Mouse (Mus musculus): ENCODE results near the gene Efna2. TPM values are rescaled to one million over a fixed set of nuclear protein-coding genes. Genes with fewer than 3 reads are reported as not detected.

Efna2 gene
- polyA plus RNA-seq, 1 experiment from 2014 or later = 50.5 TPM

GRCm38 (mm10) chr10:80137626-80138552 lies 41.4 kb upstream of the Efna2 start:
- Histone ChIP-seq H3K27ac (peak overlapping the region; percentile 96), H3K4me2 (replicated peaks) (peak overlapping the region; percentile 96), H3K27me3 (peaks cover 34% of the 10 kb centered on the region), H3K9ac (peak overlapping the region; percentile 96), H3K4me3 (peak overlapping the region; percentile 72), H3K4me1 (peaks cover 46% of the 10 kb centered on the region), H3K9me3 (replicated peaks) (no peaks in the 10 kb centered on the region), H3K36me3 (peaks cover 38% of the 10 kb centered on the region)
- ATAC-seq (ENCODE audit: low FRiP score) = no peak
- WGBS = 6% methylated on average over 31 of the region's 33 CpGs

- peak within 1 kb of the TSS; percentile 96 for H3K4me2 ChIP-seq (replicated peaks)
- ATAC-seq (ENCODE audit: low FRiP score) = peak; percentile 7
Measured at GRCm38 (mm10) chr10:80138553-80139438, 40.5 kb upstream of the Efna2 start, which contains the start of gene Atp5d. Gene Atp5d, plus strand, starts transcription at chr10:80138632.

GRCm38 (mm10) chr10:80139439-80139775 lies 39.9 kb upstream of the Efna2 start:
- peak overlapping the region; percentile 72 for H3K4me3 ChIP-seq
- peaks cover 51% of the 10 kb centered on the region for H3K4me1 ChIP-seq
- no peaks in the 10 kb centered on the region for H3K9me3 ChIP-seq (replicated peaks)
- H3K27me3 ChIP-seq = peaks cover 31% of the 10 kb centered on the region
- ATAC-seq (ENCODE audit: low FRiP score) = peak; percentile 0
- WGBS = 2% methylated on average over 10 of the region's 10 CpGs
- peak overlapping the region; percentile 96 for H3K9ac ChIP-seq
- H3K27ac ChIP-seq = peak overlapping the region; percentile 96
- H3K4me2 ChIP-seq (replicated peaks) = peak overlapping the region; percentile 96
- H3K36me3 ChIP-seq = peaks cover 33% of the 10 kb centered on the region

More at GRCm38 (mm10) chr10:80138553-80139438, 40.5 kb upstream of the Efna2 start, which contains the start of gene Atp5d:
- H3K27ac ChIP-seq = peak within 1 kb of the TSS; percentile 96
- H3K4me1 ChIP-seq = peaks cover 51% of the 10 kb centered on the region
- H3K27me3 ChIP-seq = peaks cover 34% of the 10 kb centered on the region
- H3K9me3 ChIP-seq (replicated peaks) = no peaks in the 10 kb centered on the region
- H3K9ac ChIP-seq = peak within 1 kb of the TSS; percentile 96
- peak within 1 kb of the TSS; percentile 72 for H3K4me3 ChIP-seq
- H3K36me3 ChIP-seq = peaks cover 33% of the 10 kb centered on the region
- WGBS = under 1% methylated on average over 60 of the region's 94 CpGs

GRCm38 (mm10) chr10:80139975-80140665 lies 39.2 kb upstream of the Efna2 start:
- 74% methylated on average over 11 of the region's 11 CpGs for WGBS

GRCm38 (mm10) chr10:80140666-80141035 lies 38.6 kb upstream of the Efna2 start, which contains the start of gene Cbarp:
Gene Cbarp, minus strand, starts transcription at chr10:80140835.
- ATAC-seq (ENCODE audit: low FRiP score) = no peak
- H3K27ac ChIP-seq = peak within 1 kb of the TSS; percentile 96
- H3K9ac ChIP-seq = peak within 1 kb of the TSS; percentile 59
- H3K9me3 ChIP-seq (replicated peaks) = no peaks in the 10 kb centered on the region
- peak within 1 kb of the TSS; percentile 72 for H3K4me3 ChIP-seq
- H3K27me3 ChIP-seq = peaks cover 19% of the 10 kb centered on the region
- H3K36me3 ChIP-seq = peaks cover 30% of the 10 kb centered on the region
- peaks cover 54% of the 10 kb centered on the region for H3K4me1 ChIP-seq
- 77% methylated on average over 10 of the region's 10 CpGs for WGBS
- peak within 1 kb of the TSS; percentile 96 for H3K4me2 ChIP-seq (replicated peaks)

More at GRCm38 (mm10) chr10:80139975-80140665, 39.2 kb upstream of the Efna2 start:
- Histone ChIP-seq H3K4me2 (replicated peaks) (no peak overlapping the region), H3K36me3 (peaks cover 33% of the 10 kb centered on the region), H3K9me3 (replicated peaks) (no peaks in the 10 kb centered on the region), H3K27ac (no peak overlapping the region), H3K9ac (no peak overlapping the region), H3K4me3 (0 out of 2 replicates have a peak overlapping the region, but pooled peaks have one; percentile 72), H3K4me1 (peaks cover 51% of the 10 kb centered on the region), H3K27me3 (peaks cover 24% of the 10 kb centered on the region)
- no peak for ATAC-seq (ENCODE audit: low FRiP score)

- peak; percentile 39 for ATAC-seq (ENCODE audit: low FRiP score)
- H3K27me3 ChIP-seq = peaks cover 13% of the 10 kb centered on the region
- peak overlapping the region; percentile 89 for H3K27ac ChIP-seq
- peaks cover 24% of the 10 kb centered on the region for H3K36me3 ChIP-seq
- H3K4me1 ChIP-seq = peaks cover 58% of the 10 kb centered on the region
- H3K4me3 ChIP-seq = peak overlapping the region; percentile 64
- 0% methylated on average over 29 of the region's 29 CpGs for WGBS
- H3K9ac ChIP-seq = peak overlapping the region; percentile 59
- peak overlapping the region; percentile 89 for H3K4me2 ChIP-seq (replicated peaks)
- no peaks in the 10 kb centered on the region for H3K9me3 ChIP-seq (replicated peaks)
Measured at GRCm38 (mm10) chr10:80141243-80141642, 38.0 kb upstream of the Efna2 start.

GRCm38 (mm10) chr10:80141786-80142529 lies 37.3 kb upstream of the Efna2 start:
- Histone ChIP-seq H3K36me3 (peaks cover 20% of the 10 kb centered on the region), H3K9ac (peak overlapping the region; percentile 87), H3K4me2 (replicated peaks) (peak overlapping the region; percentile 89), H3K27me3 (peaks cover 6% of the 10 kb centered on the region), H3K4me1 (peaks cover 52% of the 10 kb centered on the region), H3K9me3 (replicated peaks) (no peaks in the 10 kb centered on the region), H3K4me3 (peak overlapping the region; percentile 64), H3K27ac (peak overlapping the region; percentile 89)
- 1% methylated on average over 42 of the region's 43 CpGs for WGBS
- ATAC-seq (ENCODE audit: low FRiP score) = peak; percentile 81

- Histone ChIP-seq H3K4me1 (peaks cover 52% of the 10 kb centered on the region), H3K36me3 (peaks cover 20% of the 10 kb centered on the region), H3K27me3 (peaks cover under 1% of the 10 kb centered on the region; the same call in 1 of the 2 replicates), H3K9me3 (replicated peaks) (no peaks in the 10 kb centered on the region), H3K27ac (peak overlapping the region; percentile 75), H3K4me2 (replicated peaks) (peak overlapping the region; percentile 89), H3K9ac (peak overlapping the region; percentile 87), H3K4me3 (peak overlapping the region; percentile 64)
- WGBS = under 1% methylated on average over 15 of the region's 15 CpGs
- no peak; the same call in 1 of the 2 replicates for ATAC-seq (ENCODE audit: low FRiP score)
Measured at GRCm38 (mm10) chr10:80142530-80142925, 36.8 kb upstream of the Efna2 start.

- Histone ChIP-seq H3K4me1 (peaks cover 46% of the 10 kb centered on the region), H3K9me3 (replicated peaks) (no peaks in the 10 kb centered on the region), H3K27ac (0 out of 2 replicates have a peak overlapping the region, but pooled peaks have one; percentile 4), H3K4me3 (no peak overlapping the region), H3K4me2 (replicated peaks) (no peak overlapping the region), H3K36me3 (peaks cover 20% of the 10 kb centered on the region), H3K27me3 (no peaks in the 10 kb centered on the region), H3K9ac (no peak overlapping the region)
- no peak for ATAC-seq (ENCODE audit: low FRiP score)
- 92% methylated on average over 7 of the region's 7 CpGs for WGBS
Measured at GRCm38 (mm10) chr10:80143664-80144063, 35.6 kb upstream of the Efna2 start.

- H3K27me3 ChIP-seq = no peaks in the 10 kb centered on the region
- H3K4me2 ChIP-seq (replicated peaks) = no peak overlapping the region
- 0 out of 2 replicates have a peak overlapping the region, but pooled peaks have one; percentile 4 for H3K27ac ChIP-seq
- H3K4me1 ChIP-seq = peaks cover 45% of the 10 kb centered on the region
- no peaks in the 10 kb centered on the region for H3K9me3 ChIP-seq (replicated peaks)
- no peak for ATAC-seq (ENCODE audit: low FRiP score)
- peaks cover 20% of the 10 kb centered on the region for H3K36me3 ChIP-seq
- WGBS = 93% methylated on average over 12 of the region's 12 CpGs
- H3K4me3 ChIP-seq = no peak overlapping the region
- H3K9ac ChIP-seq = no peak overlapping the region
Measured at GRCm38 (mm10) chr10:80144159-80144558, 35.1 kb upstream of the Efna2 start.

Measured in hindbrain, embryonic 12.5 days (tissue).